Mouse (Mus musculus): ENCODE measurements around the gene Gm17545.
"Not testable (repeated sequence)": the region's sequence is repeated elsewhere in the genome, so short reads cannot be mapped to it uniquely, and the experiment has no call there.

The Gm17545 gene

DNA sequence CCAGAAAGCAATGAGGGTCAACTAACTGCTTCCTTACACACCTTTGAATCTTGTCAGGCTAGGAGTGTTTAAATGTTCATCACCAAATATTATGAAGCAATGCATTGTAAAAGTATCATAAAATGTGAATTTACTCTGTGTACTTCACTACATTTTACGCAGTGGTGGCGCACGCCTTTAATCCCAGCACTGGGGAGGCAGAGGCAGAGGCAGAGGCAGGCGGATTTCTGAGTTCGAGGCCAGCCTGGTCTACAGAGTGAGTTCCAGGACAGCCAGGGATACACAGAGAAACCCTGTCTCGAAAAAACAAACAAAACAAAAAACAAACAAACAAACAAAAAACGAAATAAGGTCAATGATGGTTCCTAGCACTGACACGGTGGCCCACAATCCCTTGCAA lies at the start of gene Gm17545:
TSS of gene Gm17545 (plus strand) at position 301 of the 400 bp plus-strand sequence.
- not testable (repeated sequence) for DNase-seq (ENCODE audit: low read depth, low spot score)

DNA sequence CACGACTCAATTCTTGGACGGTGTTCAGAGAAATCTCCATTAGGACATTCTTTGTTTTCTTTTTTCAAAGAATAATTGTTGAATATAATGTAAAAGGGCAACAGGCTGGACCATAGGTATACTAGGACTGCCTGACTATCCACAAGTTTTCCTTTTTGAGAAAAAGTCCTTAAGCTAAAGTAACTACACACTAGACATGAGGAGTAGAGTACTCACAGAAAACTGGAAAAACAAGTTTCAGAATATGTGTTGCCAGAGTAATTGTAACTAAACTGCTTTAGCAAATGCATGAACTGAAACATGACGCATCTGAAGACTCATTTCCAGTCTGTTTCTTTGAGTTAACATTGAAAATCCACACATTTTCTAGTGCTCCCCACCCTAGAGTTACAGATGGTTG lies 48.7 kb upstream of the Gm17545 start:
- DNase-seq (ENCODE audit: low read depth, low spot score): no peak

DNA sequence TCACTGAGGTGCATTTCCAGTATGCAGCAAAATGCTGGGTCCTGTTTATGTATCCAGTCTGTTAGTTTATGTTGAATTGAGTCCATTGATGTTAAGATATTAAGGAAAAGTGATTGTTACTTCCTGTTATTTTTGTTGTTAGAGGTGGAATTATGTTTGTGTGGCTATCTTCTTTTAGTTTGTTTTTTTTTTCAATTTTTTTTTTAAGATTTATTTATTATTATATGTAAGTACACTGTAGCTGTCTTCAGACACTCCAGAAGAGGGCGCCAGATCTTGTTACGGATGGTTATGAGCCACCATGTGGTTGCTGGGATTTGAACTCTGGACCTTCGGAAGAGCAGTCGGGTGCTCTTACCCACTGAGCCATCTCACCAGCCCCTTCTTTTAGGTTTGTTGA lies 46.5 kb upstream of the Gm17545 start:
- DNase-seq (ENCODE audit: low read depth, low spot score): not testable (repeated sequence)

DNA sequence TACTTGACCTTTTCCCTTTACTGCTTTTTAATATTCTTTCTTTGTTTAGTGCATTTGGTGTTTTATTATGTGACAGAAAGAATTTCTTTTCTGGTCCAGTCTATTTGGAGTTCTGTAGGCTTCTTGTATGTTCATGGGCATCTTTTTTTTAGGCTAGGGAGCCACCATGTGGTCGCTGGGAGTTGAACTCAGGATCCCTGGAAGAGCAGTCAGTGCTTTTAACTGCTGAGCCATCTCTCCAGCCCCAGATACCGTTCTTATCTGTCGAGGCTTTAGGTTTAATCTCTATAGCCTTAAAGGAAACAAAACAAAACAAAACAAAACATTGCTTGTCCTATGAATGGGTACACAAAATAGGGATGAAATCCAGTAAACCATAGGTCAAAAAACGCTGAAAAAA lies 45.7 kb upstream of the Gm17545 start:
- peak; percentile 68 for DNase-seq (ENCODE audit: low read depth, low spot score)

DNA sequence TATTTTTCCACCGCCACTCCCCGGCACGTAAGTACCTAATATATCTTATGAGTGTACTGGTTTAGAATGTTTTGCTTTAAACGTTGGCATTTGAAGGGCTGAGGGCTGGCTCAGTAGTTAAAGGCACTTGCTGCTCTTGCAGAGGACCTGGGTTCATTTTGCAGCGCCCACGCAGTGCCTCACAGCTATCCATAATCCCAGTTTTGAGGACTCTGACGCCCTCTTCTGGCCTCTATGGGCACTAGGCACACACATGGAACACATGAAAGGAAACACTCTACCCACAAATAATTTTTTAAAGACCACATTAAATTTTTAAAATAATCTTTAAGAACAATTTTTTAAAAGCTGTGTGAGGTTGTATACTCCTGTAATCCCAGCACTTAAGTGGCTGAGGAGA lies 44.6 kb upstream of the Gm17545 start:
- peak; percentile 53 for DNase-seq (ENCODE audit: low read depth, low spot score)

DNA sequence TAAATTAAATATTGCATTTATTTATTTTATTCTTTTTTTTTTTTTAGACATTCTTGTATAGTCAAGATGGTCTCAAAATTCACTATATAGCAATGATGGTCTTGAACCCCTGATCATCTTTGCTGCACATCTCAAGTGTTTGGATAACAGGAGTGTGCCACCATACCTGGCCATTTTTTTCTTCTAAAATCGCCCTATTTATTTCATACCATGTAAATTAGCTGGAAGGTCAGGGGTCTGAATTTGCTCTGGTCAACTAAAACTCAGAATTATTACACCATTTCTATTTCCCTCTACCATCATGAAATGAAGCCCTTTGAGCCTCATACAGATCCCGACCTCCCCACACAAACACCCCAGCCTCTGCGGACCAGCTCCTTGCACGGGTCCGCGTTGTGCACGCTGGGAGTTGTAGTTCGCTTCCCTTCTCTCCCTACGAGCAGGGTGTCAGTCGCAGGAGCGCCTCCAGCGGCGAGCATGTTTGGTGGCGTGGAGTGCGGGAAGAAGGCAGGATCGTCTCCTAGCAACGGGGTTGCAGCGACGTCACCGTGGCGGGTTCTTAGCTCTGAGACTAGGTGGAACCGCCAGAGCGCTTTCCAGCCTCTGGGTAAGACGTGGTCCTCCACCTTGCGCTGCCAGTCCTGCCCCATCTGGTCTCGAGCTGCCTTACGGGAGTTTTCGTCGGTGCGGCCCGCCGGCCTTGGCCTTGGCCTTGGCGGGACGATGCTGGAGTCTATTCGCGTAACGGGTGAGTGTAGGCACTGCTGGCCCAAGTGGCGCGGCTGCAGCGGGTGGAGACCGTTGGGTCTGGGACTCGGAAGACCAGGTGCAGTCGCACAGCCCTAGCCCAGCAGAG lies 42.9 kb upstream of the Gm17545 start, which contains the start of gene 9530077C05Rik:
TSS of gene 9530077C05Rik (plus strand) at position 512 of the 856 bp plus-strand sequence.
- DNase-seq (ENCODE audit: low read depth, low spot score): peak; percentile 98

DNA sequence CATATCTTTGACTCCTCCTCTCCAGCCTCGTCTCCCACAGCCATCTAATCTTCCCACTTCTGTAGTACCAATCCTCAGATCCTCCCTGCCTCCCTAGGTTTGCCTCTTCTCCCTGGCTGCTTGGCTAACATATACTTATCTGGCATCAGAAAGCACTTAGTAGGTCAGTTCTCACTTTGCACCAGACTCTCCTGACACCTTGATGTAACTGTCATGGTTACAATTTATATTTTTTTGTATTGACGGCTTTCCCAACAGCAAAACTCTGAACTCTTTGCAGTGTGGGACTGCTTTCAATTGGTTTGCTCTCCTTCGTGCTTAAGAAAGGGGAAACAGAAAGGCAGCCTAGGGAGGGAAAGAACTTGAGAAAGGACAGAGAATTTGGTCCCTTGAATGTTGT lies 37.9 kb upstream of the Gm17545 start:
- DNase-seq (ENCODE audit: low read depth, low spot score): no peak

DNA sequence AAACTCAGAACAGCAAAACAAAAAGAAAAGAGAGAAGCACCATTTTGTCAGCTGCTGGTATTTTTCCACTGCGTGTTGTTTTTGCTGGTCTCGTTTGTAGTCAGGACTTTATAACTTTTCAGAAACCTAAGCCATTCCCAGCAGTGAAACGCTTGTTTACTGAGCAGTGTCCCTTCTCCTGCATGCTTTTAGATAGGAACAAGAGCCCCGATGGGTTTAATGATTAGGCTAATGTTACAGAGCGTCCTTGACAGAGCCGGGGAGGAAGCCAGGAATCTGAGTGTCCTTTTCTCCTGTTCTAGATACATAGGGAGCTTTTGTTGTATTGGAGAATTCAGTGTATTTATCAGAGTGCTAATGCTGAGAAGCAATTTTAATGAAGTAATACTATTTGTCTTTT lies 36.5 kb upstream of the Gm17545 start:
- DNase-seq (ENCODE audit: low read depth, low spot score): no peak

DNA sequence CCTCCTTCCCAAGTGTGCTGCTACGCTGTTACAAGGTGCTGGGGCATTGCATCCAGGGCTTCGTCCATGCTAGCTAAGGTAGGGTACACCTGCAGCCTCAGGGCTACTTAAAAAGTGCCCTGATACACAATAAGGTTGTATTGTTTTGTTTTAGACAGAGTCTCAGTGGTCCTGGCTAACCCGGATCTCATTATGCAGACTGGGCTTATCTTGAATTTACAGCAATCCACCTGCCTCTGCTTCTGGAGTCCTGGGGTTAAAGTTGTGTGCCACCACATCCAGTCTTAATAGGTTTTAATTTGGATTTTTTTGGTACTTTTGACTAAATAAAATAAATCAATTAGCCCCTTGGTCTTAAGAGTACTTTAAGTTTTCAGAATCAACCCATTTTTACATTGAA lies 34.2 kb upstream of the Gm17545 start:
- no peak for DNase-seq (ENCODE audit: low read depth, low spot score)

DNA sequence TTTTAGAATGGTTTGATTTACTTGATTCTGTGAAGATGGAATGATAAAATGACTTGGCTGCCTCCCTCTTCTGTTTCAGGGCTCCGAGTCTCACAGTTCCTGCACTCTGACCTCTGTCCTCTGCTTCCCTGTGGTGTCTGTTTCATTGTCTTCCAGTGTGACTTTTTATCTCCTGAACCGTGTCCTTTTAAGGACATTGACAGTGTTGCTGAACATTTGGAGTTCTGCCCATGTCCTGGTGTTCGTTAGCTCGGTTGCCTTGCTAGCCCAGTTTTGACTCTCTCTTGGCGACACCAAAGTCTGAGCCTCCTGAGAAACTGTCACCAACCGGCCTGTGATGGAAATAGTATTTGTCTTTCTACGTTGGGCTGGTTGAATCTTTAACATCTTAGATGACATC lies 33.6 kb upstream of the Gm17545 start:
- no peak for DNase-seq (ENCODE audit: low read depth, low spot score)

DNA sequence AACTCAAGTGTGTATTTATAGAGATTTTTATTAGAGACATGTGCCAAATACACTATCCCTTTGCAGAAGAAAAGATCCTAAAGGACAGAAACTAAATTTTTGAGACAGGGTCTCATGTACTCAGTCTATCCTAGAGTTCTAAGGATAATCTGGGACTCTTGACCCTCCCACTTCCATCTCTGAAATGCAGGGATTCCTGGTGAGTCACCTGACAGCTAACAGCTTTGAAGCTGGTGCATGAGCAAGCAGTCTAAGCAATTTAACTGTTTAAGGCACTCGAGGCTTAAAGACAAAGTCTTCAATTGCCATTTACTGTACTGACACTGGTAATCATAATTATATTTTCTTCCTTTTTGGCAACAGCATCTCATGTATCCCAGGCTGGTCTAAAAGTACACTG lies 31.5 kb upstream of the Gm17545 start:
- no peak for DNase-seq (ENCODE audit: low read depth, low spot score)

DNA sequence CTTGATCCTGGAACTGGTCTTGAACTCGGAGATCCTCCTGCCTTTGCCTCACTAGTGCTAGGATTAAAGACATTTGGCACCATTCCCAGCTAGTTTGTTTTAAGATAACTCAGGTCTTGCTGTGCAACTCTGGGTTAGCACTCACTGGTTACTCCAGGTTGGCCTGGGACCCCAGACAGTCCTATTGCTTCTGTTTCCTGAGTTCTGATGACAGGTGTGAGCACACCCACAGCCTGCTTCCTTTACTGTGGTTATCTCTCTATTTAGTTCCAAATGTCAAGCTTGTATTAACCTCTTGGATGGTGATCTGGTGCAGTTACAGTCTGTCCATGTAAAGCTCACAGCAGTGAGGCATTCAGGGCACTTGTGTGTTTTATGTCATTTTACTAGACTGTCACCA lies 30.6 kb upstream of the Gm17545 start:
- DNase-seq (ENCODE audit: low read depth, low spot score): no peak

DNA sequence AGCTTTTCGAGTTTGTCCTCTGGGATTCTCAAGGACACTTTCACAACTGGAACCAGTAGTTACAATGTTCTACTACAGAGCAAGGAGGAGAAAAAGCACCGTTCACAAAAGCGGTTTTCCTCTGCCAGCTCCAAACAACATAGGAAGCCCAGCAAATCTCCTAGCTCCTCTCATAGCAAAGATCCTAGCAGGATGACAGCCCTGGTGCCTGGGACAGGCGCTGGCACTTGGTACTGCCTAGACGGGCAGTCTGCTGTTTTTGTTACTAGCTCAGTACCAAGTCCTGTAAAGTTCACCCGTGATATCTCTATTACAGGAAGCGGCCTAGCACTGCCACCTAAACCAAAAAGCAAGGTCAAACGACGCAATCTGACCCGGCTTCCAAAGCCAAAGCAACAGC lies 29.9 kb upstream of the Gm17545 start:
- DNase-seq (ENCODE audit: low read depth, low spot score): no peak

DNA sequence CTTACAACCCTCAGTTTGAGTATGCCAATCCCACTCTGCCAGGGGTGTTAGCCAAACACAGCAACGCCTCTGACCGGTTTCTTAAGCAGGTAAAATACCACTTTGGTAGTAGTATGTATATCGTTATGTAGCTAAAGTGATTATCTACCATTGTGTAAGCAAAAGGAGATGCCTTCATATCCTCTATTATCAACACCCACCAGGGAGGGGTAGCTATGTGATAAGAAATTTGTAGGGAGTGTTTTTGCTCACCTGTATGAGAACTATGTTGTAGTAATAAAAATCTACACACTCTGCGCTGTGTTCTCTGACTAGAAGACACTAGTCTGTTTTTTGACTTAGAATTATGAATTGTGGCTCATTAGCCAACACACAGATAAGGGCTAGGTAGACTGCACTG lies 29.4 kb upstream of the Gm17545 start:
- no peak for DNase-seq (ENCODE audit: low read depth, low spot score)

DNA sequence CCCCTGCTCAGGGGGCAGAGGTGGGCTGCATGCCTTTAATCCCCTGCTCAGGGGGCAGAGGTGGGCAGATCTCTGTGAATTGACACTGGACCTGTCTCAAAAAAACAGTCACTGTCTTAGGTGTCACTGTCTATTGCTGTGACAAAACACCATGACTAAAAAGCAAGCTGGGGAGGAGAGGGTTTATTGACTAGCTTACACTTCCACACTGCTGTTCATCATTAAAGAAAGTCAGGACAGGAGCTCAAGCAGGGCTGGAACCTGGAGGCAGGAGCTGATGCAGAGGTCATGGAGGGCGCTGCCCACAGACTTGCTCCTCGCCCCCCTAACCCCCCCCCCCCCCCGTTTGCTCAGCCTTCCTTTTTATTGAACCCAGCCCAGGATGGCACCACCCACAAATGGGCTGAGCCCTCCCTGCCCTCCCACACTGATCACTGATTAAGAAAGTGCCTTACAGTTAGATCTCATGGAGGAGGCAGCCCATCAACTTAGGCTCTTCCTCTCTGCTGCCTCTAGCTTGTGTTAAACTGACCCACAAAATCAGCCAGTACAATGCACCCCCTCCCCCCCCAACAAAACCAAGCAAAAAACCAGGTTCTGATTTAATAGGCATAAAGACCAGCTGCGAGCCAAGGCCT lies 25.9 kb upstream of the Gm17545 start:
- no peak for DNase-seq (ENCODE audit: low read depth, low spot score)

DNA sequence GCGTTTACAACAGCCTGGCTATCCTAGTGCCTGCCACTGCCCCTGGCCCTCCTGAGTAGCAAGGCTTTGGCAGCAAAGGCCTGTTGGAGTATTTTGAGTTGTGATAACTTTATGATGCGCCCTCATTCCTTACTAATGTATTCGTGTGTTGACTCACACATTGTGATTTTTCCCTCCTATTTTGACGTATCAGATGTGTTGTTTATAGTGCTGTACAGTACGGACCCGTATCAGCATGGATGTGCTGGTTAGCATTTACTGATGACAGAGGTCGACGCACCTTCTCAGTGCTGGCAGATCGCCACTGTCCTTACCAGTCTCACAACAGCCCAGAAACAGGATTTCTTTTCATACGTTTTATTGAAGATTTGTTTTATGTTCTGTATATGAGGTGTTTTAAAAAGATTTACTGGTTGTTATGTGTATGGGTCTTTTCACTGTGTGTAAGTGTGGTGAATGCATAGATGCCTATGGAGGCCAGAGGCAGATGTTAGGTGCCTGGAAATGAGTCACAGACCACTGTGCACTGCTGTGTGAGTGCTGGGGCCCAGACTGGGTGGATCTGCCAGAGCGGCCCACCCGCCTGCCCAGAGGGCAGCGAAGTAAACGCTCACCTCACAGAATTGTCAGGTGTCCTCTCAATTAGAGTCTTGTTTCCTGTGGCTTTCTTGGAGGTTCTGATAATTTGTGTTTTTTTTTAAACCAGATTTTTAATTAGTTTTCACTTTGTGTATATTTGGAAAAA lies 25.3 kb upstream of the Gm17545 start:
- no peak for DNase-seq (ENCODE audit: low read depth, low spot score)

DNA sequence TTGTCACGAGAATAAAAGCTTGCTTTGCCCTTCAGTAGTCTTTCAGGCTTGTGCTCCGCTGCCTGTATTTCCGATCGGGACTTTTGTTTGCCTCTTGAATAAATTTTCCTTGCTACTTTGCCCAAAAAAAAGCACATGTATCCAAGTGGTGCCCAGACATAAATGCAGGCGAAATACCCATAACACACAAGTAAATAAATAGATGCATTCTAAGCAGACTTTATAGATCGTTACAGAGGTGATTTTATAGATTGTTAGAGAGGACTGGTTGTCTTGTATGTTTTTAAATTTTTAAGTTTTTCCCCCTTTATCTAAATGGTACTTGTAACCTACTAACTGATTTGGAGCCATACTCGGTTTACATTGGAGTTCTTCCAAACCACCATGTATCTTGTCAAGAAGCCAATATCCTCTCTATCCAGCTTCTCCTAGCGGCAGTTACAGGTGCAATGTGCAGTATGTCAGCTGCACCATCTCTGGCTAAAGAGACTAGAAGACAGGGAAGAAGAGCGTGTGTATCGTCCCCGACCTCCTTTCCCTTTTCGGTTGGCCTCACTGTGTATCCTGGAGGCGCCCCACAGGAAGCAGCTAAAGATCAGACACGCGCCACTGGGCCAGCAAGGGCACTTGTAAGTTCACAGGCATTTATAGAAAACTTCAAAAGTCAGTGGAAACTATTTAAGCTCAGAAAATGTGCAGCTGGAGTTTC lies 24.4 kb upstream of the Gm17545 start:
- no peak for DNase-seq (ENCODE audit: low read depth, low spot score)

DNA sequence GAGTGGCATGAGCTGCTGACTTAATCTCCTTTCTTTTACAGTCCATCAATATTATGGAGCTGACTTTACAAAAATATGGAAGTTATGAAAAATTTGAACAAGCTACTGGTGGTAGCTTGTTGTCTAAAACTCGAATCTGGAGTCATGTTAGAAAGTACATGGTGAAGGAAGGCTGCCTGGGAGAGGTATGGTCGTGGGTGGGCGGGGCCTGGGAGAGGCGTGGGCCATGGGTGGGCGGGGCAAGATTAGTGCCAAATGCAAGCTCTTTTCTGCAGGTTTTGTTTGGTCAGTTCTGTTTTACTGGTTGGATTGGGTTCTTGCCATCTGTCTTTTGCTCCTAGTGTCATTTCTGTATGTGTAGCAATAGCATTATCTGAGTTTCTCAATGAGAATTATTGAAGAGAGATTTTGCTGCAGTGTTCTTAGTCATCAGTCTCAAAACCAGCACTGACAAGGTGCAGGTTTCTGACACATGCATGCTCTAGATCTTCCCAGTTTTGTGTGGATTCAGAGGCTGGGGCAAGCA lies 23.7 kb upstream of the Gm17545 start:
- DNase-seq (ENCODE audit: low read depth, low spot score): no peak

DNA sequence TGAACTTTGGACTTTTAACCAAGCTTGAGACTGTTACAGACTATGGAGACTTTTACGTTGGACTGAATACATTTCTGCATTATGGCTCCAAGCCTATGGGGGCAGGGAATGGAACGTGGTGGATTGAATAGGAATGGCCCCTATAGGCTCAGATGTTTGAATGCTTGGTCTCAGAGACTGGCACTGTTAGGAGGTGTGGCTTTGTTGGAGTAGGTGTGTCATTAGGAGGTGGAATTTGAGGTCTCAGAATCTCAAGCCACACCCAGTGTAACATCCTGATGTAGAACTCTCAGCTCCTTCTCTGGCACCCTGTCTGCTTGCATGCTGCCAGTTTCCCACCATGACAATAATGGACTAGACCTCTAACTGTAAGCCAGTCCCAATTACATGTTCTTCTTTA lies 20.9 kb upstream of the Gm17545 start:
- peak; percentile 41 for DNase-seq (ENCODE audit: low read depth, low spot score)

DNA sequence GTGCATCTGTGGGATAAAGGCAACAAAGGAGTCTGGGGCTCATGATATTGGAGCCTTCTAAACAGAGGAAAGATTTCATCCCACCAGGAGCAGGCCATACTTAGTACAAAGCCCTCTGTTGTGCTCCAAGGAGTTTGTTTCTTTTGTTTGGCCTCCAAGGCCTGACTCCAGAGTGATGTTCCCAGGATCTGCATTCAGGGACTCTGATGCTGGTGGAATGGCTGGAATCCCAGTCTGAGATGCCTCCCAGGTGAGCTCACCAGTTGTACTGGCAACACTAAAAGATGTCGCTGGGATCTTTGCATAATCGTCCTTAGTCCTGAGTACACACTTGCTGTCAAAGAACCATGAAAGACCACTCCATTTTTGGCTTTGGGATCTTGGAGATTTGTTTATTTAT lies 20.0 kb upstream of the Gm17545 start:
- no peak for DNase-seq (ENCODE audit: low read depth, low spot score)

DNA sequence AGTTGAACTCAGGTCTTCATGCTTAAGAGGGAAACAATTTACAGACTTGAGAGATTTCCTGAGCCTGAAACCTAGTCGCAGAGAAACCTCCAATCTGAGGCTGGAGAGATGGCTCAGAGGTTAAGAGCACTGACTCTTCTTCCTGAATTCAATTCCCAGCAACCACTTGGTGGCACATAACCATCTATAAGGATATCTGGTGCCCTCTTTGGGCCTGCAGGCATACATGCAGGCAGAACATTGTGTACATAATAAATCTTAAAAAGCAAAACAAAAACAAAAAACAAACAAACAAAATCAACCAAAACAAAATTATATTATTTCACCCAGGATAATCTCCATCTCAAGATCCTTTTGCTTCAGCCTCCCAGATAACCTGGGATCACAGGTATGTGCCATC lies 15.3 kb upstream of the Gm17545 start:
- DNase-seq (ENCODE audit: low read depth, low spot score): peak; percentile 17

DNA sequence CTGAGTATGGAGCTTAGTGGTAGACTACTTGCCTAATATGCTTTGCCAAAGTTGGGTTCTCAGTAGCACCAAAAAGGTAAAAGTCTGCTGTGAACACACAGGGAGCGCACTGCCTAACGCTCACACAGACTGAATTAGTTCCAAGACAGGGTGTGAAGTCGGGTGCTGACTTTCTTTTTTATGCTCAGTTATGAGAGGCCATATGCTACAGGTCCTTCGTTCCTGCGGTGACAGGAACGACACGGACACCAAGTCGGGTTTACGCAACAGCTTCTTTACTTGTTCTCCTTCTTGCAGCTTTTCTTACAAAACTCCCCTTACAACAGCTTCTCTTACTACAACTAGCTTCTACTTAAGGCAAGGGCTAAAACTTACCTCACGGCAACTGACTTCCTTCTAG lies 10.9 kb upstream of the Gm17545 start:
- DNase-seq (ENCODE audit: low read depth, low spot score): no peak

Data from ES-CJ7 (cell line).